Mouse (Mus musculus) adrenal gland, postnatal 14 days (tissue): ENCODE data around the gene Klf6. TPM values are rescaled to one million over a fixed set of nuclear protein-coding genes. Genes with fewer than 3 reads are reported as not detected.

Source experiments
- DNase-seq: peaks from one replicate; pipeline ENCODE4 v3.0.0; 2021; ENCODE audit warnings: mixed read lengths
- total RNA-seq: library from RNA; stranded (reverse); gene quantifications from 2 replicates; pipeline ENCODE4 v1.2.3, GENCODE M21; 2021

Klf6 gene
- total RNA-seq, 1 experiment from 2014 or later: 45.3 TPM

DNA sequence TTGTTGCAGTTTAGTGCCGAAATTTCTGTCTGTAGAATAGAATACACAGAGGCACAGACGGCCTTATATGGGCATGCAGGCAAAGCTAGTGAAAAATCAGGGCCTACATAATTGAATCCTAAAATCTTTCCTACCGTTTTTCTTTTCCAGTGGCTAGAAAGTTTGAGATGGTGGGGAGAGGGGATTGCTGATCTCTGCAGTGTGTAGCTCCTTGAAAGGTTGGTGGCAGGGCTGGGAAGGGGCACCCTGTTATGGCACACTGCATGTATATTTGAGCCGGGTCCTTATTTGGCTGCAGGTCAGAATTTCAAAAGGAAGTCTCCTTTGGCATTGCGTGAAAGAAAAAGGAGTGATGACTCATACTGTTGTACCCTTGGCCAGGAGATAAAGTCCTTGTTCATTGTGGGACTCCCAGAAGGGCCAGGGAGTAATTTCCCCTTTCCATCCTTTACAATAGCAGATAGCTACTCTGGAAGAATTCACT lies 2.2 kb downstream of the Klf6 start:
- DNase-seq: peak; percentile 35

- DNase-seq: no peak
Measured at GRCm38 (mm10) chr13:5864265-5865097, 3.2 kb downstream of the Klf6 start.

DNA sequence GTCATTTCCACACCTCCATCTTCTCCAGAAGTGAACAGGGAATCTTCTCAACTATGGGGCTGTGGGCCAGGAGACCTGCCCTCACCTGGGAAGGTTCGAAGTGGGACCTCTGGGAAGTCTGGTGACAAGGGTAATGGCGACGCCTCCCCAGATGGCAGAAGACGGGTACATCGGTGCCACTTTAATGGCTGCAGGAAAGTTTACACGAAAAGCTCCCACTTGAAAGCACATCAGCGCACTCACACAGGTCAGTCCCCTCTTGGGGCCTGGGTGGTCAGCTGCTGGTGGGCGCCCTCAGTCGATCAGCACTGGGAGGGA lies 3.8 kb downstream of the Klf6 start:
- no peak for DNase-seq

GRCm38 (mm10) chr13:5866091-5866490 lies 4.8 kb downstream of the Klf6 start:
- no peak for DNase-seq

GRCm38 (mm10) chr13:5866532-5866931 lies 5.2 kb downstream of the Klf6 start:
- no peak for DNase-seq

- no peak for DNase-seq
Measured at GRCm38 (mm10) chr13:5868376-5868775, 7.1 kb downstream of the Klf6 start.

DNA sequence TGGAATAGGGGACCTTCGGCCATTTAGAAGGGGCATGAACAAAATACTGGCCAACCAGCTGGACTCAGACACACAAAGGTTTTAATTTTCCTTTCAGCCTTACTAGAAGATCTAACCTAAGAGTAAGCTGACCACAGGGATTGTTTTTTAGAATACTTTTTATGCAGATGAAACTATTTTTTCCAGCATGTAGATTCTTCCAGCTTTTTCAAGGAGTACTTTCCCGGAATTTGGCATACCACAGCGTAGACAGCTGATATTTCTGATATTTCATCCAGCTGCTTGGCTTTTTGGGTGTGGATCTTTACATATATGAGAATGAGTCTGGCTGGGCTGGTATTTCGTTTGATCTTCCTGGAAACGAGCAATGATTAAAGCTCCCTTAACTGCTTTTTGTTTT lies 8.2 kb downstream of the Klf6 start:
- no peak for DNase-seq

GRCm38 (mm10) chr13:5869842-5870241 lies 8.6 kb downstream of the Klf6 start:
- peak; percentile 58 for DNase-seq

DNA sequence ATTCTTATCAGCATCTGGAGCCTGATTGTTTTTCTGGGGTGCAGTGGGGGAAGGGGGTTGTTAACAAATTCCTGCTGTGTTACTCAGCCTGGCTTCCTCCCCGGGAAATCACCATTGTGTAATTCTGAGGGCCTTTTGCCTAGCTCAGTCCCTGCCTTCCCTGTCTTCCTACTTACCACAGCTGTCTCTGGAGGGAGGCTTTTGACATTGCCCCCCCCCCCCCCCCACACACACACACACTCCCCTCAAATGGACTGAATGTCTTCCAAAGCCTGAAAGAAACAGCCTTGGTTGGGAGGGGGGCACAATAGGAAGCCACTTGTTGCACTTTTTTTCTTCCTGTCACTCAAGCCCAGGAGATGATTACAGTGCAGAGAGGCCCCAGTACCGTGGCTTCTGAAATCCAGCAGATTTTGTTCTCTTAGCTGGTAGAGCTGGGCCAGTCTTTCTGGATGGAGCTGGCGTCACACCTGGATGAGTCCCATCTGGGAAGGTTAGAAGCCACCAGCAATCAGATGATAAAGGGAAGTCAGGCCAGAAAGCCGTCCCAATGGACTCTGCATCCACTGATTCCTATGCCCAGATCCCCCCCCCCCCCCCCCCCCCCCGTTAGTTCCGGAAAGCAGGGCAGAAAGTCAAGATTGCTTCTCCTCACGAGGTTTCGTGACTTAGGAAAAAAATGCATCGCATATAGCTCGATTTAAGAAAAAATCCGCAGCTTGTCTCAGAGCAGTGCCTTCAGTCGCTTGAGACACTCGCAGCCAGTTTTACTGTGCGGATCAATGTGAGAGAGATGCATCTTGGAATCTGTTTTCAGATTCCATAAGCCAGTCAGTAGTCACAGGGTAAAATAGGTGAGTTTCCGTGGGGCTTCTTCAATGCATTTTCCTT lies 9.3 kb downstream of the Klf6 start:
- DNase-seq: peak; percentile 83

GRCm38 (mm10) chr13:5871414-5871813 lies 10.1 kb downstream of the Klf6 start:
- DNase-seq: no peak

- DNase-seq: no peak
Measured at GRCm38 (mm10) chr13:5873681-5874080, 12.4 kb downstream of the Klf6 start.

DNA sequence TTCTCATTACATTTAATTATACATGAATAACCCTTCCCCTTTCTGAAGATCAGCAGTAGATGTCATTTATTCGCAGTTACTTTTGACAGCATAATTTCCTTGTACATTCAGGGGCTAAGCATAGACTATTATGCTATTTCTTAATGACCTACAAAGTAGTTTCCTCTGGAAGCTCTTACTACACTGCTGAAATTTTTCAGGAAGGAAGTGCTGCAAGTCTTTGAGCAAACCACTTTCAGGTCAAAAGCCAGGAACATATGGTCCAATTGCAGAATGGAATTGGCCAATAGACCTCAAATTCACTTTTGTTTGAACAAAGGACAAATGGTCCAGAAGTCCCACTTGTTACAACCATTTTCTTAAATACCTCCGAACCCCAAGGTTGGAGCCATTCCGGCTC lies 14.2 kb downstream of the Klf6 start:
- DNase-seq: no peak

GRCm38 (mm10) chr13:5878748-5879147 lies 17.5 kb downstream of the Klf6 start:
- no peak for DNase-seq

- no peak for DNase-seq
Measured at GRCm38 (mm10) chr13:5886810-5887209, 25.5 kb downstream of the Klf6 start.

DNA sequence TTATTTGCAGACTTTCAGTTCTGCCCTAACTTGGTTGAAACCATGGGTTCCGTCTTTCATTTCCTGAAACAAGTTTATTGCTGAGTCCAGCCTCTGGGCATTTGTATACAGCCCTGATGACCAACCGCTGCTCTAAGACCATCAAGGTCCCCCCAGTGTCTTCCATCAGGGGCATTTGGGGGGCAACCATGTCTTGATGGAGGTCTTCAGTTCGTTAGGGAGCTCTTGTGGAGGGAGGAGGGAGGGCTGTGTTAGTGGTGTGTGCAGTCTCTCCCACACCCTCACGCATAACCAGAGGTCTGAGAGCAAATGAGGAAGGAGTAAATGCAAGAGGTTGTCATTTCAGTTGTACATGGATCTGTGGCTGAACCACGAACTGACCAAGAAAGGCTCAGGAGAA lies 26.9 kb downstream of the Klf6 start:
- DNase-seq: no peak

DNA sequence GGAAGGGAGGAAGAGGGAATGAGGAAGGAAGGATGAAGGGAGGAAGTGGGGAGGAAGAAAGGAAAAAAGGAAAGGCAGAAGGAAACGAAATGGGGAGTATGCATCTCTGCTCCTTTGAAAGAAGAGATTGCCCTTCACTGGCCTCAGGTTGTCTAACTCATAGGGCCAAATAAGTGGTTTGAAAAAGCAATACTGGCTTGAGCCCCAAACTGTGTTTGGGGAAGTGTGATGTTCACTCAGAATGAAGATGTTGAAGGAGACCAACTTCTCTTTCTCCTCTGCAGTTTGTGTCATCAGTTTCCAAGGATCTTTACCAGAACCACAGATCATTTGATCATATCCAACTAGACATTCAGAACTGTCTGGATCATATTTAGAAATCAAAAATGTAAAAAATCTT lies 27.4 kb downstream of the Klf6 start:
- DNase-seq: no peak

DNA sequence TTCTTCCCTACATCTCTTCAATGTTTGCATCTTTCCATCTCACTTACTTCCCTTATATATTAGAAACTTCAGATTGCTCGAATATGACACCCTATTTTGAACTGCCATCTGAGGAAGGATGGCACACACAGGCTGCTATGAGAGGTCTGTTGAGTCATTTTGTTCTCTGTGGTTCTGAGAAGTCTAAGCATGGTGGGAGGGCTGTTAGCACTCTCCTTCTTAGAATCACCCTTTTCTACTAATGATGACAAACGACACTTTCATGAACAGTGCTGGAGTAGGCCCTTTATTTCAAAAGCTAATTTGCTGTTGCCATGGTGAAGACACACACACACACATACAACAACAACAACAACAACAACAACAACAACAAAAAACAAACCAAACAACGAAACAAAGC lies 28.8 kb downstream of the Klf6 start:
- DNase-seq: no peak

DNA sequence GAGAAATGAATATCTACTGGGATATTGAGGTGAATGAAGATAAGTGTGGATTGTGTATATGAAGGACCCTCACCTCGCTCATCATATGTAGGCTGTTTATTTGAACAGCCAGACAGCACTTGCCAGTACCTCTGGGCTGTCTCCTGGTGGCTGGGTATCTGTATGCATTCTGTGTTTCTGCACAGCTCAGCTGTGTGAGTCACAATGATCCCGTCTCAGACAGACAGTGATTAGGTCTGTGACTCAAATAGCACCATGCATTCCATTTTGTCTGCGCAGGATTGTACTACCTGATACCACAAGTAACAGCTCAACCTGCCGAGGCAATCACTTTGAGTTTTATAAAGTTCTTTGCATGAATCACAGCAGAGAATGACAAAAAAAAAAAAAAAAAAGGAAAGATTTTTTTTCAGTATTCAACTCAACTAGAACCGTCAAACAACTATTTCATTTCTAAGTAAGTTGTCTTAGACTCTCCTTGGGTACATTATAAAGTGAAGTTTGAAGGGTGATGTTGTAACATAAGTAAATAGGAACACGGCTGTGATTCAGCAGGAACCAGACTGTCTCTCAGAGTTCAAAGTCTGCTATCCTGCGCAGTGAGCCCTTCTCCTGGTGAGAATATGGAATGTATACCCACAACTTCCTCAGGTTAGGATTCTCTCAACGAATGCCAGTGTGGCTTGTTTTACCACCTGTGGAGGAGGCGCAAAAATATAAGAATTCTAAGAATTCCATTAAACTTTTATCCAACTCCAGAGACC lies 31.6 kb downstream of the Klf6 start:
- DNase-seq: no peak

DNA sequence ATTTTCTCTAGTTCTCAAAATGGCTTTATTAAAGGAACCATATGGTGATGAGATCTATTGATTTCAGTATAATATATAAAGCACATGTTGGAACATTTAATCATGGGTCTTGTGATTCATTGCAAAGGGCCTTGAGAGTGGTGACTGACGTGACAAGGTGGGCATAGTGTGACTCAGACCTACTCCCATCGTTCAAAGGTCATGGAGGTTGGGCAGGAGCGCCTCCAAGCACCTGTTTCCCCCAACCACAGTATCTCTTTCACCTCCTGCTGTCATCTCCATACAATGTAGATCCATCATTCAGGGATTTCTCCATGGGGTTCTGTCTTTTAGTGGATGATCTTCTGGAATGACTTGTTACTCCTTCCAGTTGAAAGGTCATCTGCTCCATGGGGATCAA lies 33.6 kb downstream of the Klf6 start:
- DNase-seq: no peak

GRCm38 (mm10) chr13:5895851-5896250 lies 34.6 kb downstream of the Klf6 start:
- no peak for DNase-seq

GRCm38 (mm10) chr13:5897176-5897959 lies 36.1 kb downstream of the Klf6 start:
- no peak for DNase-seq

- DNase-seq: no peak
Measured at GRCm38 (mm10) chr13:5899021-5899420, 37.7 kb downstream of the Klf6 start.
